Mouse (Mus musculus): ENCODE data around the gene Sh3gl2. TPM values are rescaled to one million over a fixed set of nuclear protein-coding genes. Genes with fewer than 3 reads are reported as not detected.

Gene Sh3gl2
- not detected for polyA plus RNA-seq (2017; shearing (Covaris generic))

GRCm38 (mm10) chr4:85205071-85205635, at the start of gene Sh3gl2:
Sh3gl2 (plus strand) TSS chr4:85205126.

GRCm38 (mm10) chr4:85513792-85514191, 308.9 kb downstream of the Sh3gl2 start, which contains the start of gene Adamtsl1:
Adamtsl1 (plus strand) TSS chr4:85514172.

